Mouse (Mus musculus) G1E (cell line): ENCODE data around the gene Babam1.

Experiments used
- CTCF ChIP-seq: IDR thresholded peaks from 2 replicates; pipeline ENCODE4 v1.5.1; 2012; ENCODE audit warnings: low read depth, low read length, inconsistent platforms, mixed read lengths
- GATA1 ChIP-seq: IDR thresholded peaks from 2 replicates; pipeline ENCODE4 v1.6.1; 2012; ENCODE audit warnings: borderline replicate concordance, low read length, inconsistent platforms, mixed read lengths
- POLR2AphosphoS5 ChIP-seq: IDR thresholded peaks from 2 replicates; pipeline ENCODE4 v1.6.1; 2012; ENCODE audit warnings: low read depth, low read length, inconsistent platforms; ENCODE audit not compliant: insufficient replicate concordance

GRCm38 (mm10) chr8:71394481-71394880 lies 2.2 kb upstream of the Babam1 start:
- TF ChIP-seq CTCF (no peak), POLR2AphosphoS5 (no peak), GATA1 (no peak)
